Mouse (Mus musculus): Measurements from ENCODE around the gene Spi1.

DNA sequence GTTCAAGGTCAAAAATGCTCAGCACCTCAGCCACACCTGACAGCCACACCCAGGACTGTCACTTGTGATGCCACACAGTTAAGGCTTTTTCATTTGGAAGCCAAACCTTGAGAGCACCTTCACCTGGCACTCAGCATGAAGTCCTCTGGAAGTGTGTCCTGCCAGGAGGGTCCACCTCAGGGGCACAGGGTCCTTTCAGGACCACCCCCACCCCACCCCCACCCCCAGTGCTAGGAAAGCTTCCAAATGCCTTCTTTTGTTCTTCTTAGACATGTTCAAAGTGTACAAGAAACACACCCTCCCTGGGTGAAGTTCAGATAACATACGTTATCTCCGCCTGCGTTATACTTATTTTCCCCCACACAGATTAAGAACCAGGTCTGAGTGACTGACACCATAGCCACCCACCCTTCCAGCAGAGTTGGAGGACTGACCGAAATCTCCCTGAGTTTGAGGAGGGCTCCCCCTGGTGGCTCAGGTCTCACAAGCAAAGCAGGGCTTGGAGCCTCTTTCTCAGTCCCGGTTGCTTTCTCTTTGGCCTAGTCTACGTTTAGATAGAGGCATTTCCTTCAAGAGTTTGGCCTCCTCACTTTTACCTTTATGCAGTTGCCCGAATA lies 19.0 kb downstream of the Spi1 start:
- TF ChIP-seq CTCF (IDR thresholded peaks at IDR 0.05; ENCODE audit: control insufficient read depth, insufficient read depth, low read length) (peak; percentile 97), POLR2A (IDR thresholded peaks at IDR 0.05; ENCODE audit: borderline replicate concordance, control insufficient read depth, low read depth, low read length) (no peak)

Data from bone marrow, adult 2 months (tissue).